Mouse (Mus musculus) cerebellum, postnatal 4 days (tissue): ENCODE results near the gene Islr2.
"Not testable (repeated sequence)": the region's sequence is repeated elsewhere in the genome, so short reads cannot be mapped to it uniquely, and the experiment has no call there.

ENCODE experiments used
- DNase-seq, 2 experiments: peaks; one replicate each; pipeline ENCODE4 v3.0.0; 2022; ENCODE audit warnings: low spot score in 2 of 2, mixed read lengths in 1 of 2

The Islr2 gene

GRCm38 (mm10) chr9:58203516-58204447, at the start of gene Islr2, which contains the start of gene Islr:
TSS of gene Islr2 (minus strand) at chr9:58204319.
TSS of gene Islr (minus strand) at chr9:58204306.
- DNase-seq, result peak in 1 of 2 experiments; percentile 75

- not testable (repeated sequence) for DNase-seq
Measured at GRCm38 (mm10) chr9:58253805-58254122, 49.6 kb upstream of the Islr2 start.

GRCm38 (mm10) chr9:58253033-58253804, 49.1 kb upstream of the Islr2 start, which contains the start of gene Stoml1:
TSS of gene Stoml1 (plus strand) at chr9:58253164.
- DNase-seq, result peak; percentile 79 to 90

GRCm38 (mm10) chr9:58250730-58251129, 46.6 kb upstream of the Islr2 start:
- not testable (repeated sequence) for DNase-seq

GRCm38 (mm10) chr9:58250322-58250721, 46.2 kb upstream of the Islr2 start:
- DNase-seq, result no peak

GRCm38 (mm10) chr9:58249592-58250192, 45.6 kb upstream of the Islr2 start, which contains the start of gene Pml:
TSS of gene Pml (minus strand) at chr9:58249786.
- peak in 1 of 2 experiments; percentile 31 for DNase-seq

- DNase-seq, result no peak
Measured at GRCm38 (mm10) chr9:58248746-58249413, 44.8 kb upstream of the Islr2 start.

- peak; percentile 62 to 84 for DNase-seq
Measured at GRCm38 (mm10) chr9:58247064-58247759, 43.1 kb upstream of the Islr2 start.

- DNase-seq, result no peak
Measured at GRCm38 (mm10) chr9:58246083-58246591, 42.0 kb upstream of the Islr2 start.

GRCm38 (mm10) chr9:58243696-58244095, 39.6 kb upstream of the Islr2 start:
- DNase-seq, result no peak

GRCm38 (mm10) chr9:58242696-58243095, 38.6 kb upstream of the Islr2 start:
- DNase-seq, result no peak

- no peak for DNase-seq
Measured at GRCm38 (mm10) chr9:58241780-58242485, 37.8 kb upstream of the Islr2 start.

- no peak for DNase-seq
Measured at GRCm38 (mm10) chr9:58234502-58235015, 30.4 kb upstream of the Islr2 start.

GRCm38 (mm10) chr9:58232374-58232773, 28.3 kb upstream of the Islr2 start:
- no peak for DNase-seq

GRCm38 (mm10) chr9:58231746-58232145, 27.6 kb upstream of the Islr2 start:
- no peak for DNase-seq

- DNase-seq, result no peak
Measured at GRCm38 (mm10) chr9:58228777-58229466, 24.8 kb upstream of the Islr2 start.

- peak in 1 of 2 experiments; percentile 42 for DNase-seq
Measured at GRCm38 (mm10) chr9:58225915-58226913, 22.1 kb upstream of the Islr2 start.

GRCm38 (mm10) chr9:58224356-58224755, 20.2 kb upstream of the Islr2 start:
- DNase-seq, result no peak
